Mouse (Mus musculus) myocyte (in vitro differentiated cells): ENCODE results near the gene Aup1.

ENCODE experiments used
- CEBPB ChIP-seq: IDR thresholded peaks from 2 replicates; pipeline ENCODE4 v1.6.1; 2011; ENCODE audit warnings: mild to moderate bottlenecking, moderate library complexity; ENCODE audit not compliant: poor library complexity, insufficient read depth, severe bottlenecking
- E2F4 ChIP-seq: IDR thresholded peaks from one replicate; pipeline ENCODE4 v1.6.1; 2011; ENCODE audit warnings: mild to moderate bottlenecking, control low read depth, moderate library complexity; ENCODE audit not compliant: insufficient read depth
- MAX ChIP-seq: IDR thresholded peaks from one replicate; pipeline ENCODE4 v1.6.1; 2011; ENCODE audit warnings: low read depth, mild to moderate bottlenecking, control low read depth
- POLR2A ChIP-seq: IDR thresholded peaks from one replicate; pipeline ENCODE4 v1.6.1; 2011; ENCODE audit warnings: low read depth, mild to moderate bottlenecking, control low read depth, moderate library complexity; ENCODE audit not compliant: insufficient read length
- POLR2AphosphoS2 ChIP-seq: IDR thresholded peaks from one replicate; pipeline ENCODE4 v1.6.1; 2011; ENCODE audit warnings: low read depth, control low read depth; ENCODE audit not compliant: insufficient read length
- TCF12 ChIP-seq: IDR thresholded peaks from one replicate; pipeline ENCODE4 v1.6.1; 2011; ENCODE audit warnings: mild to moderate bottlenecking, control low read depth; ENCODE audit not compliant: poor library complexity, insufficient read depth, severe bottlenecking
- USF1 ChIP-seq: IDR thresholded peaks from one replicate; pipeline ENCODE4 v1.6.1; 2011; ENCODE audit warnings: low read depth, mild to moderate bottlenecking, control low read depth, moderate library complexity

GRCm38 (mm10) chr6:83032769-83033191, 21.5 kb upstream of the Aup1 start:
- TF ChIP-seq POLR2A, result peak; percentile 25
- TF ChIP-seq CEBPB, result no peak
- TF ChIP-seq E2F4, result no peak
- no peak for TF ChIP-seq USF1
- no peak for TF ChIP-seq MAX
- TF ChIP-seq TCF12, result no peak
- no peak for TF ChIP-seq POLR2AphosphoS2
